Mouse (Mus musculus): ENCODE measurements around the gene Rbm20. TPM values are rescaled to one million over a fixed set of nuclear protein-coding genes. Genes with fewer than 3 reads are reported as not detected.

Gene Rbm20
- total RNA-seq, 2 experiments from 2014 or later, result 2.3 to 3.3 TPM

DNA sequence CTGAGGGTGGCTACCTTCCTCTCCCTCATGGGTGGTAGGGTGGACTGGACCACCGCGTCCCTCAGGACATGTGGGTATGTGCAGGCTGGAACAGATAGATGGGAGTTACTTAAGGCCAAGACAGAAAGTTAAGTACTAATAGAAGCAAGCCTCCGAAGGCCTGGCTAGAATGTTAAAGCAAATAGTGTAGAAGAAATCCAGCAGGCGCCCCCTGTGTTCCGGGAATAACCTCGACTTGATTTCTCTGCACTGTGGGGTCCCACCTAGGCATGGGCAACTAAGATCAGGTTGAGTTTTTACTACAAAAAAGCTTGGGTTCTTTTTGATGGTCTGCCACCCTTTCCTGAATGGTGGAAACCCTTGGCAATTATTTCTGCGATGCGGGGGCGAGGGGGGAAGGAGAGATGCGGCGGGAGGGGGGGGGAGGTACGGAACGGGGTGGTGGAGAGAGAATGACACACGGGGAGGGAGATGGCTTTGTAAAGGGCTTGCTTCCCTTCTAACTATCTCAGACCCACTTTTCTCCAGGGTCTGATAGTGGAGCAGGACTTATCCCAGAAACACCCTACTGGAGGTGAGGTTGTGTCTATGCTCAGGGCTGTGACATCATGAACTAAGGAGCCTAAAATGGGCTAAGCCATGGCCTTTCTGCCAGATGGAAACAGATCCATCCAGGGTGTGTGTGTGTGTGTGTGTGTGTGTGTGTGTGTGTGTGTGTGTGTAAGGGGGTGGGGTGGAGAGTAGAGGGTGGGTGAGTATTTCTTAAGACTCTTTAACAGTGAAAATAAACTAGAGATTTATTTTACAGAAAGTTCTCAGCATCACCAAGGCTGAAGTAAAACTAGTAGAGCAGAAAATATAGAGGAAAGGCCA is 175.0 kb downstream of the Rbm20 start:
- 0 out of 2 replicates have a peak, but pooled peaks have one; percentile 22 for TF ChIP-seq CTCF (conservative IDR thresholded peaks at IDR 0.05)
- peak overlapping the region; percentile 91 for H3K27ac ChIP-seq
- no peak for DNase-seq (ENCODE audit: low spot score in 2 of 2)
- H3K4me3 ChIP-seq, result no peak overlapping the region; the same call in 1 of the 2 replicates

DNA sequence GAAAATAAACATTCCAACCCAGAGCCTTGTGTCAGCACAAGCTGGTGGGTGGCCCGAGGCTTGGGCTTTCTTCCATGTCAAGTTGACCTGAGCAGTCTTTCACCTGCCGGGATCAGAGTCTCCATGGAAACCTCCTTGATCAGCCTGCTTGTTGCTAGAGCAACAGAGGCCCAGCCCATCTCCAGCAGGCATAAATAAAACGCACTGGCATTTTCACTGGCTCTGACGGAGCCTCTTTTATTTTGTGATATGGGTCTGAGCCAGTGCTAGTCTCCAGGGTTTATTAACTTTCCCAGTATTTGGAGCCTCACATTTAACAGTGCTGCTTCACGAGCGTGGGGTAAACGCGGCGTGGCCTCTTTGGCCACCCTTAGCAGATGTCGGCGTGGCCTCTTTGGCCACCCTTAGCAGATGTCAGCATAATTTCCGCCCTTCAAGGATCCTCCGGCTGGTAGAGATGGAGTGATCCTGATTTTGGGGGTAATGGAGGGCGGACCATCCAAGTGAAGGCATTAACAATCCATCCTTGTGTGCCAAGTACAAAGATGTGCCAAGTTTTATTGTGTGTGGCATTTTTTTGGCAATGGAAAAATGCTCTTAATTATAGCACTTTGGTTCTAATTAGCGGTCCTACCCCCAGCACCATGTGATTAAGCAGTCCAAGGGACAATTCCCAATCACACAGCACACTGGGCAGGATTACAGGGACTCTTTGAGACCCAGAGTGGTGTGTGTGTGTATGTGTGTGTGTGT is 175.8 kb downstream of the Rbm20 start:
- peak; percentile 70 to 86 for DNase-seq (ENCODE audit: low spot score in 2 of 2)
- peak overlapping the region; percentile 91 for H3K27ac ChIP-seq
- peak overlapping the region; percentile 33 for H3K4me3 ChIP-seq
- TF ChIP-seq CTCF (conservative IDR thresholded peaks at IDR 0.05), result no peak

DNA sequence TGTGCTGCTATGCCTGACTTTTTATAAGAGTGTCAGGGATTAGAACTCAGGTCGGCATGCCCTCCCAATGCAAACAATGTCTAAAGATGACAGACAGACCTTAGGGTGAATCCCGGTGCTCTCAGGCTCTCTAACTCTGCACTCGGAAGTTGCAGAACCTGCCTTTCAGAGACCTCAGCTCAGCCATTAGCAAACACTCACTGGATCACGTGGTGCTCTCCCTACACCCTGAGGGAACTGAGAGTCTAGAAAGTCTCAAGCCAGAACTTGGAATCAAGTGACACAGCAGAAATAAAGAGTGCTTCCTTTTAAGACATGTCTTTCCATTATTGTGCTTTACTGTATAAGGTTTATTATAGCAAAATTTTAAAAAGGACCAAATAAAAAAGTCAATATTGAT is 177.9 kb downstream of the Rbm20 start:
- Histone ChIP-seq H3K4me3 (no peak overlapping the region), H3K27ac (peak overlapping the region; percentile 54; the same call in 1 of the 2 replicates)
- no peak for TF ChIP-seq CTCF (conservative IDR thresholded peaks at IDR 0.05)
- no peak for DNase-seq (ENCODE audit: low spot score in 2 of 2)

DNA sequence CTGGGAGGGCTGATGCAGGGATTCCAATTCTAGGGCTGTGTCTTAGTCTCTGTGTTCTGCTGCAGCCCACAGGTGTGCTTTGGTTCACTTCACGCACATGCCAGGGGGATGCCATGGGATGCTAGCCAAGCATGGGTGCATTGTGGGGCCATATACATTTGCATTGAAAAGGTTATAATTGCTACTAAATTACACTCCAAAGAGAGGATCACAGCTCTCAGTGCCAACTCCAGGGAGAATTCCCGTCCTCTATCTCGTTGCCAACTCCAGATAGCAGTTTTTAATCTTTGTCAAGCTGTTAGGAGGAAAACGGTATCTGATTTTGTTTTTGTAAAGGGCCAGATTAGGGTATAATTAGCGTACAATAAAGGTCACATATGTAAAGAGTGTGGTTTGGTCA is 178.7 kb downstream of the Rbm20 start:
- H3K27ac ChIP-seq, result peak overlapping the region; percentile 75
- H3K4me3 ChIP-seq, result no peak overlapping the region
- DNase-seq (ENCODE audit: low spot score in 2 of 2), result no peak

DNA sequence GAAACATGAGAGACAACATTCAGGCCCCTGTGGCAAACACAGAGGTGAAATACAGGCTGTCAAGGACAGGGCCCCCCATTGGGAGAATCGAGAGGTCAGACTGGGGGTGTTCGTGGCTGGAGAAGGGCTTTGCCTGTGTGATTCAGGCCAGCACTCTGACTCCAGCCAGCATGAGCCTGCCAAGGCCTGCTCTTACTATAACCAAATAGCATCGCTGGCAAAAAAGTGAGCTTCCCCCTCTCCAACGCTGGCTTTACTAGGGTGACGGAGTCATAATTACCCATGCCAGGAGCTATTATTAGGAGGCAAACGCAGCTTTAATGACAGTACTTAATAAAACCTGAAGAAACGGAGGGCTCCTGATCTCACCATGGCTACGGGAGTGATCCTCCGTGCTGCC is 179.7 kb downstream of the Rbm20 start:
- no peak for DNase-seq (ENCODE audit: low spot score in 2 of 2)
- TF ChIP-seq CTCF (conservative IDR thresholded peaks at IDR 0.05), result no peak
- Histone ChIP-seq H3K4me3 (no peak overlapping the region), H3K27ac (peak overlapping the region; percentile 75)

More for the DNA sequence above, 178.7 kb downstream of the Rbm20 start:
- no peak for TF ChIP-seq CTCF (conservative IDR thresholded peaks at IDR 0.05)

DNA sequence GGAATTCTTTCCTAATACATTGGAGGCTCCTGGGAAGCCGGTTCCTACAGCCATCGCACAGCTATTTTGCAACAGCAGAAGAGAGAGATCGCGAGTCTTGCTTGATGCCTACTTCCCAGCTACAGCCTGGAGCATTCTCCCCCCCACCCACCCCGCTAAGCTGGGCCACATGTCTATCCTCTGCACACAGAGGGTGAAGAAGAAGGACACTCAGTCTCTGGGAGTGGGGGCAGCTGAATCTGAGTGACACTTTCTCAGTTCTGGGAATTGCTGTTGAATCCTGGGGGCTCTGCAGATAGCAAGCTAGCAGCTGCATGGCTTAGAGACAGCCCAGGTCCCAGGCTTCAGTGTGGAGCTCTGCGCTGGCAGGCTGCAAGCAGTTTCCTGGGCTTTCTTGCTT is 180.9 kb downstream of the Rbm20 start:
- DNase-seq (ENCODE audit: low spot score in 2 of 2), result no peak
- no peak for TF ChIP-seq CTCF (conservative IDR thresholded peaks at IDR 0.05)
- no peak overlapping the region for H3K4me3 ChIP-seq

DNA sequence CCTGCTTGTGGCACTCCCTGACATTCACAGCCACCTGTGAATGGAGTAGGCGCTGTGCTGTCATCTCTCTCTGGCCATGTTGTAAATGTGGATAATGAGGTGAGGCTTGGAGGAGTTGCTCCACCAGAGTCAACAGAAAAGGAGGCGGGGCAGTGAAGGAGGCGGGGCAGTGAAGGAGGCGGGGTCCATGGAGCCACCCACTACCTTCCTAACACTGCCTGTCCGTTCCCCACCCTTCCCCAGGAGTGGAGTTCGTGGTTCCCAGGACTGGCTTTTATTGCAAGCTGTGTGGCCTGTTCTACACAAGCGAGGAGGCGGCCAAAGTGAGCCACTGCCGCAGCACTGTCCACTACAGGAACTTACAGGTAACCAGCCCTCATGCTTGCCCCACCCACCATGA is 182.0 kb downstream of the Rbm20 start:
- H3K27ac ChIP-seq, result no peak overlapping the region
- no peak for TF ChIP-seq CTCF (conservative IDR thresholded peaks at IDR 0.05)
- DNase-seq (ENCODE audit: low spot score in 2 of 2), result no peak

More for the DNA sequence above, 180.9 kb downstream of the Rbm20 start:
- peak overlapping the region; percentile 75 for H3K27ac ChIP-seq

DNA sequence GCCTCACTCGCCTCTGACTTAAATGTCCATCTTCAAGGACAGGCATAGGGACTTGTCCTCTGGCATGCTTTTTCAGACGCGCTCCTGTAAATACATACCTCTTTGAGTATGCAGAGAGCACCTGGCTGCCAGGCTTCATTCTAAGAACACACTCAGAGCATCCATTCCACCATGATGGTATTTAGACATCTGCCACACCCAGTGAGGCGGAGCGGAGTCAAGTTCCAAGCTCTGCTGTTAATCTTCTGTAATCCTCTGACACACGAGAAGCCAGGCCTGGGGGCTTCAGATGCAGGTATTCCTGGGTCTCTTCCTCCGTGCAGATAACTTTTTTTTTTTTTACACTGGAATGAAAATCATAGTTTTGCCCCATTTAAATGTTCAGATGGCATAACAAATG is 182.5 kb downstream of the Rbm20 start:
- no peak for TF ChIP-seq CTCF (conservative IDR thresholded peaks at IDR 0.05)
- Histone ChIP-seq H3K4me3 (no peak overlapping the region), H3K27ac (no peak overlapping the region)
- no peak for DNase-seq (ENCODE audit: low spot score in 2 of 2)

More for the DNA sequence above, 182.0 kb downstream of the Rbm20 start:
- no peak overlapping the region for H3K4me3 ChIP-seq

DNA sequence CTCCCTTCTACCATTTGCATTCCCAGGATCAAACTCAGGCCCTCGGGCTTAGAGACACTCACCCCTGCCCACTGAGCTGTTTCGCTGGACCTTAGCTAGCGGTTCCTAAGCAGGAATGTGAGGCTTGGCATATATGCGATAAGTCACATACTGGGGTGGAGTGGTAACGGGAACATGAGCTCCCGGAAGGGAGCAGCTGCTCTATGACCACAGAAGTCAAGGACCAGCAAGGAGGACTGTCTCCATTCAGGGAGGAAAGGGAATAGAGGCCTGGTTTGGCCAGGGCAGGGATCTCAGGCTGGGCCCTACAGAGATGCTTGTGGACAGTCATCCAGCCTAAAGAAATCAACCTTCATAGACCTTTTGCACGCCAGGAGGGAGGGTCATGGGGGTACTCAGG is 184.2 kb downstream of the Rbm20 start:
- TF ChIP-seq CTCF (conservative IDR thresholded peaks at IDR 0.05), result no peak
- Histone ChIP-seq H3K27ac (no peak overlapping the region), H3K4me3 (no peak overlapping the region)
- DNase-seq (ENCODE audit: low spot score in 2 of 2), result no peak

DNA sequence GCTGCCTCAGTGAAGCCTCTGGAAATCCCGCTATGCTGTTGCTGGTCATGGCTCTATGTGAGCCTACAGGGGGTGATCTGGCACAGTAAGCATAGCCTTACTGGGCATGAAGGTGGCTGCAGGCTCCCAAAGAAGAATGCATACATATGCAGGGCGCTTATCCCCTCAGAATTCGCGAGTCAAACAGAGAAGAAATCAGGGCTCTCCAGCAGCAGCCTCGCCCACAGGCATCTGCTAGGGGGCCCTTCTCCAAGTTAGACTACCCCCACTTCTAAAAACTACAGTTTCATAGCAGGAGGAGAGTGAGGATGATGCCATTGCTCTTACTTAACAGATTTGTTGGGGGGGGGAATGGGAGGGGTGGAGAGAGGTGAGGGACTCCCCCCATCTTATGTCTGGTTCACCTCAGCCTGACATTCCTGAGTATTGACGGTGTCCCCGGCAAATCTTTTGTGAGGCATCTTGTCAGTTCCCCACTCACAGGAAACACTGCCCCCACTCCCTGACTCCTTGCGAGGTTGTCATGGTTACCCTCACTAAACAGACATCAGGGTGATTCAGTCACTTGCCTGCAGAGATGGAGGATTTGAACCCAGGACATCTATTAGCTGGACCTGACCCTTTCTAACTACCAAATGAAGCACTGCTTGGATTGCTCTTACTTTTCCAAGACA is 185.6 kb downstream of the Rbm20 start:
- Histone ChIP-seq H3K27ac (peak overlapping the region; percentile 82), H3K4me3 (no peak overlapping the region)
- TF ChIP-seq CTCF (conservative IDR thresholded peaks at IDR 0.05), result no peak
- peak in 1 of 2 experiments; percentile 46 for DNase-seq (ENCODE audit: low spot score in 2 of 2)

DNA sequence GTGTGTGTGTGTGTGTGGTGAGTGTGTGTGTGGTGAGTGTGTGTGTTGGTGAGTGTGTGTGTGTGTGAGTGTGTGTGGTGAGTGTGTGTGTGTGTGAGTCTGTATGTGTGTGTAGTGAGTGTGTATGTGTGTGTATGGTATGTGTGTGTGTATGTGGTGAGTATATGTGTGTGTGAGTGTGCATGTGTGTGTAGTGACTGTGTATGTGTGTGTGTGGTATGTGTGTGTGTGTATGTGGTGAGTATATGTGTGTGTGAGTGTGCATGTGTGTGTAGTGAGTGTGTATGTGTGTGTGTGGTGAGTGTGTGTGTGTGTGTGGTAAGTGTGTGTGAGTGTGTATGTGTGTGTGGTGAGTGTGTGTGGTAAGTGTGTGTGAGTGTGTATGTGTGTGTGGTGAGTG is 190.1 kb downstream of the Rbm20 start:
- no peak for DNase-seq (ENCODE audit: low spot score in 2 of 2)
- Histone ChIP-seq H3K4me3 (no peak overlapping the region), H3K27ac (no peak overlapping the region)
- no peak for TF ChIP-seq CTCF (conservative IDR thresholded peaks at IDR 0.05)

DNA sequence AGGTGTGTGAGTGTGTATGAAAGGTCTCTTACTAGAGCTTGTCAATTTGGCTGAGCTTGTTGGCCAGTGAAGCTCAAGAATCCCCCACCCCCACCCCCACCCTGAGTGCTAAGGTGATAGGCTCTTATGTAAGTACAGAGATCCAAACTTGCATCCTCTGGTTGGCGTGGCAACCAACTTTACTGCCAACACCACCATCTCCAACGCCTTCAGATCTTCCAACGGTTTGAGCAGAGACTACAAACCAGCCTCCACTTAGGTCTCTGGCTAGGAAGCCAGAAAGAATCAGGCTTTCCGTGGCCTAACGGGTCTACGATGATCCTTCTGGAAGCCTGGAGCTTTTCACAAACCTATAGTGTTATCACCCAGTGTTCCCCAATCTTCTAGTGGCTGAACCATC is 191.0 kb downstream of the Rbm20 start:
- DNase-seq (ENCODE audit: low spot score in 2 of 2), result peak in 1 of 2 experiments; percentile 32
- H3K4me3 ChIP-seq, result no peak overlapping the region
- peak overlapping the region; percentile 71 for H3K27ac ChIP-seq
- TF ChIP-seq CTCF (conservative IDR thresholded peaks at IDR 0.05), result no peak

DNA sequence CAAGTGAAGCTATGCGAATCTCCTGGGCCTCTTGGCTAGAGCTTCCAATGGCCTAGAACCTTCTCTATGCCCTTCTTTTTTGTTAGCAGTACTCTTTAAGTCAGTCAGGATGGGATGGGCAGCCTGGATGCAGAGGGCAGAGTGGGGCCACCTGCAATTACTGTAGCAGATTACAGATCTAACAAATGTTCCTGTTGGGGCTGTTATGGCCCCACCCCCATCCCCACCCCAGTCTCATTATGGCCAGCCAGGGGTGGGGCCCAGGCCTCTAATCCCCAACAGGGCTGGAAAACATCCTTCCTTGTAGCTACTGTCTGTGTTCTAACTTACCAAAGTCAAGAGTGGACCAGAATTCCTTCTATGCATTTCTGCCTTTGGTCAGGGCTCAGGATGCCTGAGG is 191.7 kb downstream of the Rbm20 start:
- no peak for DNase-seq (ENCODE audit: low spot score in 2 of 2)
- no peak for TF ChIP-seq CTCF (conservative IDR thresholded peaks at IDR 0.05)
- 0 out of 2 replicates have a peak overlapping the region, but pooled peaks have one; percentile 71 for H3K27ac ChIP-seq
- no peak overlapping the region for H3K4me3 ChIP-seq
